Mouse (Mus musculus) G1E (cell line): ENCODE data around the gene Trim62.

Experiments used
- CTCF ChIP-seq: IDR thresholded peaks from 2 replicates; pipeline ENCODE4 v1.5.1; 2012; ENCODE audit warnings: low read depth, low read length, inconsistent platforms, mixed read lengths
- GATA1 ChIP-seq: IDR thresholded peaks from 2 replicates; pipeline ENCODE4 v1.6.1; 2012; ENCODE audit warnings: borderline replicate concordance, low read length, inconsistent platforms, mixed read lengths
- POLR2AphosphoS5 ChIP-seq: IDR thresholded peaks from 2 replicates; pipeline ENCODE4 v1.6.1; 2012; ENCODE audit warnings: low read depth, low read length, inconsistent platforms; ENCODE audit not compliant: insufficient replicate concordance
- TAL1 ChIP-seq: conservative IDR thresholded peaks from 2 replicates; pipeline ENCODE4 v1.6.1; 2012; ENCODE audit warnings: low read depth, low read length, inconsistent platforms, mixed read lengths

- TF ChIP-seq CTCF (no peak), GATA1 (no peak), POLR2AphosphoS5 (no peak), TAL1 (no peak)
These were observed 33.7 kb upstream of the Trim62 start for GRCm38 (mm10) chr4:128849686-128850085.
